Mouse (Mus musculus) olfactory bulb, adult 2 months (tissue): ENCODE measurements around the gene B3galt5. TPM values are rescaled to one million over a fixed set of nuclear protein-coding genes. Genes with fewer than 3 reads are reported as not detected.

Source experiments
- H3K27ac ChIP-seq: fragments of 200-500 bp; 2 replicates; pipeline ENCODE4 v1.5.1; 2012; ENCODE audit warnings: low read depth, low read length; ENCODE audit not compliant: insufficient read depth
- H3K4me1 ChIP-seq: fragments of 200-500 bp; 2 replicates; pipeline ENCODE4 v1.6.1; 2012; ENCODE audit warnings: low read length; ENCODE audit not compliant: control insufficient read depth, insufficient read depth
- H3K4me3 ChIP-seq: fragments of 200-500 bp; 2 replicates; pipeline ENCODE4 v1.5.1; 2012; ENCODE audit warnings: mild to moderate bottlenecking, low read depth, low read length, moderate library complexity; ENCODE audit not compliant: insufficient read depth
- CTCF ChIP-seq: fragments of 200-500 bp; IDR thresholded peaks from 2 replicates; pipeline ENCODE4 v1.5.1; 2012; ENCODE audit warnings: low read depth, mild to moderate bottlenecking, low read length, moderate library complexity; ENCODE audit not compliant: insufficient read depth
- POLR2A ChIP-seq: fragments of 200-500 bp; IDR thresholded peaks from 2 replicates; pipeline ENCODE4 v1.6.1; 2012; ENCODE audit warnings: mild to moderate bottlenecking, low read depth, low read length, moderate library complexity; ENCODE audit not compliant: insufficient read depth
- WGBS: fragments of 180-500 bp; shearing (Covaris S2); methylation state at CpG from one replicate; pipeline ENCODE4 v1.1.7; 2018; 5-methylcytosine and 5-hydroxymethylcytosine counted together
- polyA plus RNA-seq: library from polyadenylated mRNA; stranded (reverse); fragments of >200 nt; gene quantifications from 2 replicates; pipeline ENCODE4 v1.2.4, GENCODE M21; 2012; ENCODE audit warnings: low replicate concordance; ENCODE audit not compliant: missing spikeins, insufficient read depth, insufficient read length

B3galt5 gene
- polyA plus RNA-seq, 1 experiment = not detected

DNA sequence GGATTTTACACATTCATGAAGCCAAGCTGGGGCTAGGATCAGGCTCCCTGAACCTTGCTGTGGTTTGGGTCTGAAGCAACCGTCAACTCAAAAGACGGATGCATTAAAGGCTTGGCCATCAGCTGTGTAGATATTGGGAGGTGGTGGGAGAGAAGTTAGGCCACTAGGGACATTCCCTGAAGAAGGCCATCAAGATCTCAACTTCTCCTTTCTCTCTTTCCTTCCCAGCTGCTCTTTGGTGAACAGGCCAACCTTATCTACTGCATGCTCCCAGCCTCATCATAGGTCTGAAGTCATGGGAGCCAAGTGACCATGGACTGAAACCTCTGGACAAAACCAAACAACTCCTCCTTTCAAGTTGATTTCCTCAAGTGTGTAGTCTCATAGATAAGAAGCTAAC lies 115.9 kb downstream of the B3galt5 start:
- Histone ChIP-seq H3K4me3 (no peak overlapping the region), H3K27ac (no peak overlapping the region), H3K4me1 (no peaks in the 10 kb centered on the region; the same call in 1 of the 2 replicates)
- no peak for TF ChIP-seq CTCF
- no peak for TF ChIP-seq POLR2A
- WGBS = 100% methylated on average over 2 of the region's 2 CpGs

GRCm38 (mm10) chr16:96353296-96353896 lies 117.8 kb downstream of the B3galt5 start:
- Histone ChIP-seq H3K4me1 (no peaks in the 10 kb centered on the region; the same call in 1 of the 2 replicates), H3K4me3 (no peak overlapping the region), H3K27ac (no peak overlapping the region)
- WGBS = 84% methylated on average over 6 of the region's 6 CpGs
- no peak for TF ChIP-seq POLR2A
- no peak for TF ChIP-seq CTCF

- Histone ChIP-seq H3K27ac (no peak overlapping the region), H3K4me3 (no peak overlapping the region), H3K4me1 (no peaks in the 10 kb centered on the region; the same call in 1 of the 2 replicates)
- TF ChIP-seq POLR2A = no peak
- TF ChIP-seq CTCF = no peak
- WGBS = 59% methylated on average over 6 of the region's 6 CpGs
Measured at GRCm38 (mm10) chr16:96353996-96354395, 118.4 kb downstream of the B3galt5 start.

DNA sequence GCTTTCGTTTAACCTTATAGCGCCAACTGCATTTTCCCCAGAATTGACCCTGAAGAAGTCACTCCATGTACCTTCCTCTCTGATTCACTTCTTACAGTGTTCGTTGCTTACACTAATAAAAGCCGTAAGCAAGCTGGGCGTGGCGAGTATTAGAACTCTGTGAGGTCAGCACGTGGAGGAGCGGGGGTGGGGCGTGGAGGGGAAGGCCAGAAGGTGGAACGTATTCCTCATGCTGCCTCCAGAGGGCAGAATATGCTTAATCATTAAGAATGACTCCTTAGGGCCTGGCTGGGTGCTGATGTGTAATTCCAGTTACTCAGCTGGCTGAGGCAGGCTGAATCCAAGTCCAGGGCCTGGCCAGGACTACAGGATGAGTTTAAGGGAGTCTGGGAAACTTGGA lies 122.3 kb downstream of the B3galt5 start:
- TF ChIP-seq CTCF (peak; percentile 40; the same call in 1 of the 2 replicates), POLR2A (no peak)
- H3K27ac ChIP-seq = no peak overlapping the region
- WGBS = 13% methylated on average over 10 of the region's 10 CpGs
- H3K4me3 ChIP-seq = peak overlapping the region; percentile 15
- H3K4me1 ChIP-seq = no peaks in the 10 kb centered on the region; the same call in 1 of the 2 replicates

DNA sequence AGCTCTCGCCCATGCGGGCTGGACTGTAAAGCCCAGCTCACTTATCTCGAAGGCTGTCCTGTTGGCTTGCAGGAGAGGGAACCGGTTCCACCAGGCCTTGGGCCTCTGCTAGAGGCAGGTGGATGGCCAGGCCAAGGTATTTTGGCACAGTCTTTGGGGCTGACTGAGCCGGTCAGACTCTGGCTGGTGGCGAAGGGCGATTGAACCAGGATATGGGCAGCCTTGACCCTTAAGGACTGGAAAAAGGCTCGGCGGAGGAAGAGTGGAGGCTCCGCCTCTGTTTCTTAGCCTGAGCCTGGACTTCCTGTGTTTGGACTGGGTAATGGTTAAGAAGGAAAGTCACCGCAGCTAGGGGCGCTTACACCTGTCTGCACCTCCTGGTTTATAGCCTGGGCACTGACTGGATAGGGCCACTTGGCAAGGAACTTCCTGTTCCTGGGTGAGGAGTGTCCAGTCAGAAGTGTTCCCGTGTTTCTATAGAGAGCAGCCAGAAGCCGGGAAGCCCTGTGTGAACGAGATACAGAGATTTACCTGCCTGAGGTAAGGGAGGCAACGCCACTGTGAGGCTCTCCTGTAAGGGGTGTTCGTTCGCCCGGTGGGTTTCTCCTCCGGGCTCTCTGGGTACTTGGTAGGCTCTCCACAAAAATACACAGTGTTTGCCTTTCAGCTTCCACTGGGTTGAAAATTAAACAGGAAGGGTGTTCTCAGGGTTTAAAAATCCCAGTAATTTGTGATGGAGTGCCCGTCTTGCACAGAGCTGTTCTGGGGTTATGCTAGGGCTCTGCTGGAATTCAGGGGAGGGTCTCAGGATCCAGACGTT lies 125.9 kb downstream of the B3galt5 start:
- 89% methylated on average over 22 of the region's 22 CpGs for WGBS
- Histone ChIP-seq H3K4me3 (no peak overlapping the region), H3K4me1 (no peaks in the 10 kb centered on the region), H3K27ac (no peak overlapping the region)
- TF ChIP-seq POLR2A (no peak), CTCF (no peak)

DNA sequence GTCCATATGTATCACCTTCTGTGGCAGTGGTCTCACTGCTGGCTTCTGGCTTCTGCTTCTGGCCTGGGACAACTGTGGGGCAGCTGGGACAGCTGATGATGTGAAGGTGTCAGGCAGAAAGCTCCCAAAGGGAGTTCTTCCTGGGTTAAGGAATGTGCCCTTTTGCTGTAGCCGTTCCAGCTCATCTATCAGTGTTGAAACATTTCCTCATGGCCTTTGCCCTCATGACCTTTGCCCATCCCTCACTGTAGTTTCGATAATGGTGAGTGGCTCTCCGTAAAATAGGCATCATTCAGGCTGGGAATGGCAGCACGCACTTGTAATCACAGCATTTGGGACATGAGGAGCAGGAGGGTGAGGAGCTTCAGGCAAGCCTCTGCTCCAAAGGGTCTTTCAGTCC lies 127.3 kb downstream of the B3galt5 start:
- 89% methylated on average over 4 of the region's 4 CpGs for WGBS

GRCm38 (mm10) chr16:96363277-96363676 lies 127.7 kb downstream of the B3galt5 start:
- TF ChIP-seq POLR2A (no peak), CTCF (no peak)
- no peak overlapping the region for H3K27ac ChIP-seq
- 81% methylated on average over 5 of the region's 5 CpGs for WGBS

More for the DNA sequence above, 127.3 kb downstream of the B3galt5 start:
- H3K27ac ChIP-seq = no peak overlapping the region
- H3K4me1 ChIP-seq = no peaks in the 10 kb centered on the region
- no peak overlapping the region for H3K4me3 ChIP-seq
- no peak for TF ChIP-seq POLR2A
- TF ChIP-seq CTCF = no peak

DNA sequence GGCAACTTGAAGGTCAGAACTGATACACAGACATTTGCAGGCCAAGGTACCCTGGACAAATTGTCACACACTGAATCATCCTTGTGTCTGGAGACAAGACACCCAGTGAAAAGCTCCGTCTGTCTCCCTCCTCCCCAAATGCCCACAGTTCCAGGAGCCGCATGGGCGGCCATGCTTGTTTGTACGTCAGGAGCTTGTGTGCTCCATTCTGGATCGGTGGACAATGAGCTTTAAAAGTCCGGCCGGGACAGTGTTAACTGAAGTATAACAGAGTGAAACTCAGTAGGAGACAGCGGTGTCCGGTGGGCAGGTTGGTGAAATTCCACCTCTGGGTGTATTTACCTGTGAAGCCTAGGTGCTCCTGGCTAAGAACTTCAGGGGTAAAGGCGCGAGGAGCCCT lies 129.3 kb downstream of the B3galt5 start:
- 92% methylated on average over 11 of the region's 11 CpGs for WGBS
- Histone ChIP-seq H3K4me1 (no peaks in the 10 kb centered on the region), H3K4me3 (no peak overlapping the region), H3K27ac (no peak overlapping the region)
- TF ChIP-seq POLR2A (no peak), CTCF (no peak)

More at GRCm38 (mm10) chr16:96363277-96363676, 127.7 kb downstream of the B3galt5 start:
- H3K4me3 ChIP-seq = no peak overlapping the region
- H3K4me1 ChIP-seq = no peaks in the 10 kb centered on the region

Other genes with a start within 250 kb of the B3galt5 start
- not detected in 2 replicates for gene Psmg1, start 244.8 kb upstream of the B3galt5 start, polyA plus RNA-seq
- 395 and 462 TPM in 2 replicates for gene Brwd1, start 153.3 kb upstream of the B3galt5 start, polyA plus RNA-seq
- not detected in 2 replicates for gene Hmgn1, start 108.1 kb upstream of the B3galt5 start, polyA plus RNA-seq
- gene Wrb, start 90.4 kb upstream of the B3galt5 start, polyA plus RNA-seq = not detected in 2 replicates
- not detected in 2 replicates for gene Lca5l, start 43.5 kb upstream of the B3galt5 start, polyA plus RNA-seq
- gene Sh3bgr, start 35.4 kb upstream of the B3galt5 start, polyA plus RNA-seq = not detected in 2 replicates
- not detected in 2 replicates for gene Itgb2l, start 207.8 kb downstream of the B3galt5 start, polyA plus RNA-seq
- 1,492 TPM in 1 of 2 replicates, not detected in the other for gene Pcp4, start 231.8 kb downstream of the B3galt5 start, polyA plus RNA-seq